Mouse (Mus musculus) testis, adult 2 months (tissue): Measurements from ENCODE around the gene Emid1.

ENCODE experiments used
- CTCF ChIP-seq: fragments of 200-500 bp; IDR thresholded peaks from 2 replicates; pipeline ENCODE4 v1.5.1; 2012; ENCODE audit warnings: low read depth, mild to moderate bottlenecking, inconsistent platforms, low read length, moderate library complexity; ENCODE audit not compliant: control insufficient read depth, insufficient read depth, insufficient replicate concordance
- POLR2A ChIP-seq: fragments of 200-500 bp; IDR thresholded peaks from 2 replicates; pipeline ENCODE4 v1.6.1; 2012; ENCODE audit warnings: low read depth, mild to moderate bottlenecking, inconsistent platforms, low read length, moderate library complexity; ENCODE audit not compliant: control insufficient read depth

DNA sequence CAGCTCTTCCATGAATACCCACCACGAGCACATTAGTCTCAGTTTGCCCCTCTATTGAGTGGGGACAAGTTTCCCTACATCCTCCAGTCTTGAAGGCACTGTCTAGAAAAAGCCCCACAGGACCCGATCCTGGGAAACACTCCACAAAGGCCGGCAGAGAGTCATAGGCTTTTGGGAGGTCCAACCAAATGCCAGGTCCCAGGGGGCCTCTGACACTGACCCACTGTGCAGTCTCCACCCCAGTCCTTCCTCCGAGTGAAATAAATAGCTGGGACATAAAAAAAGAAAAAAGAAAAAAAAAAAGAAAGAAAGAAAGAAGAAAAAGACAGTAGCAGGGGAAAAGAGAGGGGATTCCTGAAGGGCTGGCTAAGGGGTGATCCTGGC, 818 bp downstream of the Emid1 start:
- TF ChIP-seq CTCF (no peak), POLR2A (no peak)
